Mouse (Mus musculus) bone marrow macrophage, adult 2 months (primary cell): ENCODE measurements around the gene Tnni1.

ENCODE experiments used
- CTCF ChIP-seq: IDR thresholded peaks from 2 replicates; pipeline ENCODE4 v1.5.1; 2012; ENCODE audit warnings: low read depth, mild to moderate bottlenecking, low read length, moderate library complexity
- POLR2A ChIP-seq: IDR thresholded peaks from 2 replicates; pipeline ENCODE4 v1.6.1; 2012; ENCODE audit warnings: mild to moderate bottlenecking, low read depth, low read length, borderline replicate concordance

DNA sequence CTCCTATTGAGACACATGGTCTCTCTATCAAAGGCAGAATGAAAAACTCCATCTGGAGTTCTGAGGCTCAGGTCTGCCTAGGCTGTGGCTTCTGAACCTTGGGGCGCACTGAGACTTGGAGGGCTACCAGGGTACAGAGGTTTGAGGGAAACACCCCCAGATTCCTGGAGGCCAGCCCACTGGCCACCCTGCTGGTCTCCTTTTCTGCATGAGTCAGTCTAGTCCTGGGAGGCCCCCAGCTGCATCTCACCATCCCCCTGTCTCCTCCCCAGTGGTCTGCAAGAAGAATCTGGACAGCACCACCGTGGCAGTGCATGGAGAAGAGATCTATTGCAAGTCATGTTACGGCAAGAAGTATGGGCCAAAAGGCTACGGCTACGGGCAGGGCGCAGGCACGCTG lies 34.2 kb upstream of the Tnni1 start:
- no peak for TF ChIP-seq POLR2A
- TF ChIP-seq CTCF, result no peak
